Mouse (Mus musculus) stomach, embryonic 16.5 days (tissue): ENCODE data around the gene Tln2. TPM values are rescaled to one million over a fixed set of nuclear protein-coding genes. Genes with fewer than 3 reads are reported as not detected.
"Not testable (repeated sequence)": the region's sequence is repeated elsewhere in the genome, so short reads cannot be mapped to it uniquely, and the experiment has no call there.

Experiments used
- ATAC-seq: fragments of 200-750 bp; cut with Nextera tagmentation; 2 replicates; pipeline ENCODE4 v1.8.0; 2017; ENCODE audit warnings: moderate number of reproducible peaks, moderate TSS enrichment; ENCODE audit not compliant: insufficient read depth, low FRiP score
- H3K27ac ChIP-seq: fragments of 300-500 bp; sonication (generic); 2 replicates; pipeline ENCODE4 v1.5.1; 2014; ENCODE audit warnings: low read length
- H3K27me3 ChIP-seq: fragments of 300-500 bp; sonication (generic); 2 replicates; pipeline ENCODE4 v1.6.1; 2014; ENCODE audit warnings: low read length, control low read depth, mixed read lengths; ENCODE audit not compliant: control insufficient read depth, insufficient read depth
- H3K36me3 ChIP-seq: fragments of 300-500 bp; sonication (generic); 2 replicates; pipeline ENCODE4 v1.6.1; 2014; ENCODE audit warnings: low read length; ENCODE audit not compliant: control insufficient read depth, insufficient read depth
- H3K4me1 ChIP-seq: fragments of 300-500 bp; sonication (generic); 2 replicates; pipeline ENCODE4 v1.6.1; 2014; ENCODE audit warnings: low read length, control low read depth, mixed read lengths; ENCODE audit not compliant: control insufficient read depth, insufficient read depth
- H3K4me2 ChIP-seq: fragments of 300-500 bp; sonication (generic); 2 replicates; pipeline ENCODE4 v1.6.1; 2014; ENCODE audit warnings: low read depth, low read length, mixed read lengths
- H3K4me3 ChIP-seq: fragments of 300-500 bp; sonication (generic); replicated peaks from 2 replicates; pipeline ENCODE4 v1.5.1; 2014; ENCODE audit warnings: mild to moderate bottlenecking, low read length
- H3K9ac ChIP-seq: fragments of 300-500 bp; sonication (generic); 2 replicates; pipeline ENCODE4 v1.6.1; 2014; ENCODE audit warnings: low read length
- H3K9me3 ChIP-seq: fragments of 300-500 bp; sonication (generic); replicated peaks from 2 replicates; pipeline ENCODE4 v1.6.1; 2016; ENCODE audit warnings: low read length, control low read depth; ENCODE audit not compliant: control insufficient read depth
- WGBS: fragments of 180-500 bp; shearing (Covaris S2); extraction: QIAGEN DNeasy Blood & Tissue Kit; methylation state at CpG from one replicate; pipeline ENCODE4 v1.1.7; 2014; 5-methylcytosine and 5-hydroxymethylcytosine counted together
- polyA plus RNA-seq: library from polyadenylated mRNA; unstranded; fragments of >200 nt; fragmentation: Nextera tagmentation; extraction: Ambion mirVana; gene quantifications from 2 replicates; pipeline ENCODE4 v1.2.1, GENCODE M21; 2015

The Tln2 gene
- polyA plus RNA-seq, 1 experiment from 2014 or later: 25.4 TPM

DNA sequence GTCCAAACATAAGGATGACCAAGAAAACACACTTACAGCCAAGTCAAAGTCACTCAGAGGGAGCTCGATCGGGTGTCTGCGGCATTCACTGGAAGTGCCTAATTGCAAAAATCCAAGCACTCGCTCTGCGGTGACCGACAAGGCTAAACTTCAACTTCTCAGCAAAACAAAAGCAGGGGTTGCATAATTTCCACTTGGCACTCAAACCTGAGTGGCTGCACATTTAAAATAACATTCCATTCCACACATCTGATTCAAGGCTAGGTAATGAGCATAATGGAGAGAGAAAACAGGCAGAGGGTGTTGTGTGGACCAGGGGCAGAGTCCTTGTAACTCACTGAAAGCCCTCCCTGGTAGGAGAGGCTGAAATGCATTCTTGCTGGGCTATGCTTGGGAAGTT lies 260.3 kb downstream of the Tln2 start:
- H3K36me3 ChIP-seq: no peaks in the 10 kb centered on the region
- no peak for ATAC-seq

GRCm38 (mm10) chr9:67297236-67297889 lies 262.1 kb downstream of the Tln2 start:
- no peaks in the 10 kb centered on the region for H3K36me3 ChIP-seq
- no peak for ATAC-seq
- no peak overlapping the region for H3K4me2 ChIP-seq
- no peak overlapping the region for H3K9ac ChIP-seq
- H3K4me1 ChIP-seq: no peaks in the 10 kb centered on the region
- H3K4me3 ChIP-seq: no peak overlapping the region
- no peak overlapping the region for H3K27ac ChIP-seq
- 86% methylated on average over 6 of the region's 6 CpGs for WGBS
- no peaks in the 10 kb centered on the region for H3K27me3 ChIP-seq
- no peaks in the 10 kb centered on the region for H3K9me3 ChIP-seq

More for the DNA sequence above, 260.3 kb downstream of the Tln2 start:
- Histone ChIP-seq H3K4me1 (no peaks in the 10 kb centered on the region), H3K27ac (no peak overlapping the region), H3K9me3 (no peaks in the 10 kb centered on the region), H3K9ac (no peak overlapping the region), H3K27me3 (no peaks in the 10 kb centered on the region), H3K4me2 (no peak overlapping the region), H3K4me3 (no peak overlapping the region)
- 78% methylated on average over 6 of the region's 6 CpGs for WGBS

- no peak overlapping the region for H3K4me2 ChIP-seq
- H3K9ac ChIP-seq: no peak overlapping the region
- ATAC-seq: no peak
- no peak overlapping the region for H3K4me3 ChIP-seq
- H3K27me3 ChIP-seq: no peaks in the 10 kb centered on the region
- no peak overlapping the region for H3K27ac ChIP-seq
- 44% methylated on average over 4 of the region's 4 CpGs for WGBS
- H3K4me1 ChIP-seq: peaks cover 4% of the 10 kb centered on the region; the same call in 1 of the 2 replicates
- no peaks in the 10 kb centered on the region for H3K36me3 ChIP-seq
- H3K9me3 ChIP-seq: no peaks in the 10 kb centered on the region
Observed at GRCm38 (mm10) chr9:67287457-67287856, 272.0 kb downstream of the Tln2 start.

GRCm38 (mm10) chr9:67286801-67287200 lies 272.7 kb downstream of the Tln2 start:
- no peaks in the 10 kb centered on the region for H3K27me3 ChIP-seq
- no peak overlapping the region for H3K4me2 ChIP-seq
- no peak overlapping the region for H3K27ac ChIP-seq
- H3K9ac ChIP-seq: no peak overlapping the region
- no peak for ATAC-seq
- H3K9me3 ChIP-seq: no peaks in the 10 kb centered on the region
- 77% methylated on average over 3 of the region's 3 CpGs for WGBS
- no peak overlapping the region for H3K4me3 ChIP-seq
- peaks cover 6% of the 10 kb centered on the region; the same call in 1 of the 2 replicates for H3K4me1 ChIP-seq
- H3K36me3 ChIP-seq: no peaks in the 10 kb centered on the region

DNA sequence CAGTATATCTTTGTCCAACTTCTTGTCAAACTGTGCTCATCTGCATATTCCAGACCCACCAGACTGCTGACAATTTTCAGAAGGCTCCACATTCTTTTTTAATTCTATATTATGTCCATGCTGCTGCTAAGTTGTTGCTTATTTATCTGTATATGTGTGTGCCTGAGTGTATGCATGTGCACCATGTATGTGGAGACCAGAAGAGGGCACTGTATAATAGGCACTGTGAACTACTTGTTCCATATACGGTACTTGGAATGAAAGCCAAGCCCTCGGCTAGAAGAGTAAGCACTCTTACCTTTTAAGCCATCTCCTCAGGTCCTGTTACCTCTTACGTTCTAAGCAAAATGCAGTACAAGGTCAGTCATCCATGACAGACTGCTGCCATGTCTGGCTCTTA lies 274.0 kb downstream of the Tln2 start:
- H3K9ac ChIP-seq: no peak overlapping the region
- 76% methylated on average over 3 of the region's 3 CpGs for WGBS
- H3K4me3 ChIP-seq: no peak overlapping the region
- H3K27ac ChIP-seq: no peak overlapping the region
- H3K36me3 ChIP-seq: no peaks in the 10 kb centered on the region
- H3K9me3 ChIP-seq: no peaks in the 10 kb centered on the region
- H3K4me1 ChIP-seq: peaks cover 6% of the 10 kb centered on the region; the same call in 1 of the 2 replicates
- no peak overlapping the region for H3K4me2 ChIP-seq
- no peaks in the 10 kb centered on the region for H3K27me3 ChIP-seq
- ATAC-seq: no peak

GRCm38 (mm10) chr9:67281812-67282211 lies 277.7 kb downstream of the Tln2 start:
- no peak for ATAC-seq
- H3K4me2 ChIP-seq: no peak overlapping the region
- 73% methylated on average over 6 of the region's 6 CpGs for WGBS
- no peak overlapping the region for H3K9ac ChIP-seq
- H3K27me3 ChIP-seq: no peaks in the 10 kb centered on the region
- no peak overlapping the region for H3K4me3 ChIP-seq
- no peaks in the 10 kb centered on the region for H3K36me3 ChIP-seq
- H3K4me1 ChIP-seq: peaks cover 6% of the 10 kb centered on the region; the same call in 1 of the 2 replicates
- no peaks in the 10 kb centered on the region for H3K9me3 ChIP-seq
- H3K27ac ChIP-seq: no peak overlapping the region

DNA sequence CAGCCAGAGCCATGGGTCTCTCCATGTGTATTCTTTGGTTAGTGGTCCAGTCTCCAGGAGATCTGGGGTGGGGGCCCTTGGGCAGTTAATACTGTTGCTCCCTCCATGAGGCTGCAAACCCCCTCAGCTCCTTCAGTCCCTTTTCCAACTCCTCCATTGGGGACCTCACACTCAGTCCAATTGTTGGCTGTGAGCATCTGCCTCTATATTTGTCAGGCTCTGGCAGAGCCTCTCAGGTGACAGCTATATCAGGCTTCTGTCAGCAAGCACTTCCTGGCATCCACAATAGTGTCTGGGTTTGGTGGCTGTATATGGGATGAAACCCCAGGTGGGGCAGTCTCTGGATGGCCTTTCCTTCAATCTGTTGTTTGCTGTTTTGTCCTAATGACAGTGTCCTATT lies 279.2 kb downstream of the Tln2 start:
- H3K4me2 ChIP-seq, H3K4me1 ChIP-seq, H3K9ac ChIP-seq, H3K36me3 ChIP-seq, ATAC-seq, H3K9me3 ChIP-seq, H3K27ac ChIP-seq, H3K27me3 ChIP-seq, H3K4me3 ChIP-seq: not testable (repeated sequence)

- WGBS: 84% methylated on average over 6 of the region's 6 CpGs
- Histone ChIP-seq H3K4me2 (no peak overlapping the region), H3K36me3 (no peaks in the 10 kb centered on the region), H3K9me3 (no peaks in the 10 kb centered on the region), H3K27ac (no peak overlapping the region), H3K4me3 (no peak overlapping the region), H3K9ac (no peak overlapping the region), H3K27me3 (no peaks in the 10 kb centered on the region), H3K4me1 (no peaks in the 10 kb centered on the region)
- no peak for ATAC-seq
Observed at GRCm38 (mm10) chr9:67276446-67276845, 283.1 kb downstream of the Tln2 start.

GRCm38 (mm10) chr9:67274296-67274695 lies 285.2 kb downstream of the Tln2 start:
- Histone ChIP-seq H3K4me3 (no peak overlapping the region), H3K4me2 (no peak overlapping the region), H3K27ac (no peak overlapping the region), H3K4me1 (peaks cover 14% of the 10 kb centered on the region; the same call in 1 of the 2 replicates), H3K27me3 (no peaks in the 10 kb centered on the region), H3K9ac (no peak overlapping the region), H3K9me3 (no peaks in the 10 kb centered on the region), H3K36me3 (no peaks in the 10 kb centered on the region)
- WGBS: 48% methylated on average over 3 of the region's 3 CpGs
- no peak for ATAC-seq
